Mouse (Mus musculus): ENCODE measurements around the gene Gm28308. TPM values are rescaled to one million over a fixed set of nuclear protein-coding genes. Genes with fewer than 3 reads are reported as not detected.

The Gm28308 gene
- total and polyA plus RNA-seq, 3 experiments = not detected

GRCm38 (mm10) chr6:52170166-52170897 is 42.8 kb downstream of the Gm28308 start:
- H3K79me2 ChIP-seq (replicated peaks; ENCODE audit: control insufficient read depth, extremely low read depth, insufficient read depth, poor library complexity, severe bottlenecking) = no peaks in the 10 kb centered on the region
- no peaks in the 10 kb centered on the region for H3K27me3 ChIP-seq (replicated peaks)
- no peaks in the 10 kb centered on the region for H3K4me1 ChIP-seq (ENCODE audit: control insufficient read depth in 1 of 2, insufficient read depth in 2 of 2)
- peaks cover 3 to 26% of the 10 kb centered on the region in 2 experiments for H3K36me3 ChIP-seq (replicated peaks in 1 of 2; ENCODE audit: control insufficient read depth in 1 of 2, insufficient read depth in 1 of 2, low read length in 1 of 2)
- in situ Hi-C loops (cut with MboI; ENCODE audit: low pct_ligation_motif_present, low pct_unique_long_range_greater_than_20kb, low sequenced_read_pairs) = no loop called here
- no peak for DNase-seq (ENCODE audit: extremely low read depth)
- H3K4me2 ChIP-seq (ENCODE audit: insufficient read depth, low read depth, poor library complexity, severe bottlenecking) = no peak overlapping the region
- H3K9ac ChIP-seq (ENCODE audit: insufficient read depth, low read depth) = no peak overlapping the region
- H3K27ac ChIP-seq (ENCODE audit: insufficient read depth, low read depth) = no peak overlapping the region
- dilution Hi-C loops (cut with MboI; ENCODE audit: extremely low pct_ligation_motif_present, extremely low pct_unique_long_range_greater_than_20kb, low sequenced_read_pairs) = no loop called here
- no peak overlapping the region for H3K4me3 ChIP-seq (replicated peaks in 1 of 3; ENCODE audit: low read depth in 2 of 3, low read length in 2 of 3, poor library complexity in 1 of 3)
- peaks cover 7% of the 10 kb centered on the region for H3K9me3 ChIP-seq (replicated peaks; ENCODE audit: low read length)
- TF ChIP-seq TCF12 (IDR thresholded peaks at IDR 0.05; ENCODE audit: low read depth, low read length) (no peak), BHLHE40 (IDR thresholded peaks at IDR 0.05; ENCODE audit: low read depth, low read length) (no peak), CTCF (conservative IDR thresholded peaks at IDR 0.05 in 1 of 2, IDR thresholded peaks at IDR 0.05 in 1 of 2; ENCODE audit: low read depth in 2 of 2, low read length in 2 of 2) (no peak), IRF4 (IDR thresholded peaks at IDR 0.05; ENCODE audit: low read depth, low read length) (no peak), ETS1 (conservative IDR thresholded peaks at IDR 0.05; ENCODE audit: low read depth, low read length) (no peak), NELFE (IDR thresholded peaks at IDR 0.05; ENCODE audit: low read depth, low read length) (no peak), MAX (IDR thresholded peaks at IDR 0.05; ENCODE audit: low read length) (no peak), ZNF384 (IDR thresholded peaks at IDR 0.05; ENCODE audit: low read depth, low read length) (no peak), MYC (IDR thresholded peaks at IDR 0.05; ENCODE audit: low read depth, low read length) (no peak), JUN (IDR thresholded peaks at IDR 0.05; ENCODE audit: insufficient read depth, low read depth, low read length) (no peak), ZKSCAN1 (IDR thresholded peaks at IDR 0.05; ENCODE audit: borderline replicate concordance, low read depth, low read length) (no peak)

GRCm38 (mm10) chr6:52169499-52170165 is 43.5 kb downstream of the Gm28308 start:
- in situ Hi-C loops (cut with MboI; ENCODE audit: low pct_ligation_motif_present, low pct_unique_long_range_greater_than_20kb, low sequenced_read_pairs) = no loop called here
- H3K27me3 ChIP-seq (replicated peaks) = no peaks in the 10 kb centered on the region
- H3K4me3 ChIP-seq (replicated peaks in 1 of 3; ENCODE audit: low read depth in 2 of 3, low read length in 2 of 3, poor library complexity in 1 of 3) = no peak overlapping the region
- DNase-seq (ENCODE audit: extremely low read depth) = no peak
- no peaks in the 10 kb centered on the region for H3K79me2 ChIP-seq (replicated peaks; ENCODE audit: control insufficient read depth, extremely low read depth, insufficient read depth, poor library complexity, severe bottlenecking)
- H3K9me3 ChIP-seq (replicated peaks; ENCODE audit: low read length) = peaks cover 3% of the 10 kb centered on the region
- peaks cover 3 to 29% of the 10 kb centered on the region in 2 experiments for H3K36me3 ChIP-seq (replicated peaks in 1 of 2; ENCODE audit: control insufficient read depth in 1 of 2, insufficient read depth in 1 of 2, low read length in 1 of 2)
- TF ChIP-seq ZMIZ1 (IDR thresholded peaks at IDR 0.05; ENCODE audit: low read depth, low read length) (no peak), USF2 (conservative IDR thresholded peaks at IDR 0.05; ENCODE audit: low read depth, low read length) (no peak), CHD2 (IDR thresholded peaks at IDR 0.05; ENCODE audit: low read length) (no peak), MAX (IDR thresholded peaks at IDR 0.05; ENCODE audit: low read length) (no peak), ZNF384 (IDR thresholded peaks at IDR 0.05; ENCODE audit: low read depth, low read length) (no peak), PAX5 (IDR thresholded peaks at IDR 0.05; ENCODE audit: low read length) (no peak)
- dilution Hi-C loops (cut with MboI; ENCODE audit: extremely low pct_ligation_motif_present, extremely low pct_unique_long_range_greater_than_20kb, low sequenced_read_pairs) = no loop called here
- H3K27ac ChIP-seq (ENCODE audit: insufficient read depth, low read depth) = no peak overlapping the region
- no peak overlapping the region for H3K4me2 ChIP-seq (ENCODE audit: insufficient read depth, low read depth, poor library complexity, severe bottlenecking)
- H3K9ac ChIP-seq (ENCODE audit: insufficient read depth, low read depth) = no peak overlapping the region
- no peaks in the 10 kb centered on the region for H3K4me1 ChIP-seq (ENCODE audit: control insufficient read depth in 1 of 2, insufficient read depth in 2 of 2)
